Mouse (Mus musculus) limb, embryonic 13.5 days (tissue): ENCODE measurements around the gene Tenm3. TPM values are rescaled to one million over a fixed set of nuclear protein-coding genes. Genes with fewer than 3 reads are reported as not detected.

Source experiments
- ATAC-seq: fragments of 200-750 bp; cut with Nextera tagmentation; 2 replicates; pipeline ENCODE4 v1.8.0; 2017; ENCODE audit warnings: low read depth, moderate number of reproducible peaks, moderate TSS enrichment; ENCODE audit not compliant: low FRiP score
- H3K27ac ChIP-seq: fragments of 300-500 bp; sonication (generic); 2 replicates; pipeline ENCODE4 v1.5.1; 2015; ENCODE audit warnings: inconsistent platforms, mild to moderate bottlenecking, moderate library complexity
- H3K27me3 ChIP-seq: fragments of 300-500 bp; sonication (generic); 2 replicates; pipeline ENCODE4 v1.6.1; 2015; ENCODE audit warnings: mild to moderate bottlenecking, inconsistent platforms
- H3K36me3 ChIP-seq: fragments of 300-500 bp; sonication (generic); 2 replicates; pipeline ENCODE4 v1.6.1; 2015; ENCODE audit warnings: inconsistent platforms, mild to moderate bottlenecking, moderate library complexity
- H3K4me1 ChIP-seq: fragments of 300-500 bp; sonication (generic); 2 replicates; pipeline ENCODE4 v1.6.1; 2015; ENCODE audit warnings: inconsistent platforms
- H3K4me2 ChIP-seq: fragments of 300-500 bp; sonication (generic); replicated peaks from 2 replicates; pipeline ENCODE4 v1.6.1; 2015; ENCODE audit warnings: inconsistent platforms, mild to moderate bottlenecking, moderate library complexity
- H3K4me3 ChIP-seq: fragments of 300-500 bp; sonication (generic); 2 replicates; pipeline ENCODE4 v1.5.1; 2015; ENCODE audit warnings: moderate library complexity, mild to moderate bottlenecking, inconsistent platforms
- H3K9ac ChIP-seq: fragments of 300-500 bp; sonication (generic); 2 replicates; pipeline ENCODE4 v1.6.1; 2015; ENCODE audit warnings: mild to moderate bottlenecking, inconsistent platforms
- H3K9me3 ChIP-seq: fragments of 300-500 bp; sonication (generic); 2 replicates; pipeline ENCODE4 v1.6.1; 2016; ENCODE audit warnings: inconsistent platforms
- WGBS: fragments of 180-500 bp; shearing (Covaris S2); methylation state at CpG from one replicate; pipeline ENCODE4 v1.1.7; 2015; 5-methylcytosine and 5-hydroxymethylcytosine counted together
- polyA plus RNA-seq: library from polyadenylated mRNA; unstranded; fragments of >200 nt; fragmentation: Nextera tagmentation; extraction: Ambion mirVana; gene quantifications from 2 replicates; pipeline ENCODE4 v1.2.1, GENCODE M21; 2015

The Tenm3 gene
- polyA plus RNA-seq, 1 experiment from 2014 or later = 41.0 TPM

DNA sequence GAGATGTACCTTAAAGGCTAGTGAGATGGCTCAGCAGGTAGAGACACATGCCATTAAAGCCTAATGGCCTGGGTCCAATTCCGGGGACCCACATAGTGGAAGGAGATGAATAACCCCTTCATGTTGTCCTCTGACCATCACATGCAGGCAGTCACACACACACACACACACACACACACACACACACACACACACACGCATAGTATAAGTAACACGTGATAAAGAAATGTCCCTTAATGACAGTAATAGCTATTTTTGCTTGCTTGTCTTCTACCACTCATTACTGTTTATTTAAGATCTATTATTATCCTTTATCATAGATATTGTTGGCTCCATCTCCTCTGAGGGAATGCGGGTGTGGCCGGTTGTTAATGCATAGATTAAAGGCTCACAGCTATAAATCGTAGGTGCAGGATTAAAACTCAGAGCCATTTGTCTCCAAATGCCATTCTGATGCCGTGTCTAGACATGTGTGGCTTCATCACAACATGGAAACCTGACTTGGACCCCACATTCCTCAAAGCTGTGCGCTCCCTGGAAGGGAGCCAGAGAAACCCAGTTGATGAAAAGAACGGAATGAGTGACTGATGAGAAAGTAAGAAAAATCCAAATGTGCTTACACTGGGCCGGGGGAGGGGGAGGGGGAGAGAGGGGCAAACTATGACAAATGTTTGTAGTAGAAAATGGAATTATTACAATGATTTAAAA lies 239.4 kb downstream of the Tenm3 start:
- no peak overlapping the region for H3K4me3 ChIP-seq
- 0 out of 2 replicates have a peak, but pooled peaks have one; percentile 8 for ATAC-seq
- WGBS = 76% methylated on average over 10 of the region's 10 CpGs
- H3K4me2 ChIP-seq = no peak overlapping the region
- no peaks in the 10 kb centered on the region for H3K9me3 ChIP-seq
- H3K36me3 ChIP-seq = no peaks in the 10 kb centered on the region
- H3K27me3 ChIP-seq = no peaks in the 10 kb centered on the region
- H3K4me1 ChIP-seq = peaks cover 4% of the 10 kb centered on the region; the same call in 1 of the 2 replicates
- no peak overlapping the region for H3K27ac ChIP-seq
- H3K9ac ChIP-seq = no peak overlapping the region

- H3K9ac ChIP-seq = no peak overlapping the region
- WGBS = 89% methylated on average over 15 of the region's 15 CpGs
- no peak overlapping the region for H3K4me3 ChIP-seq
- H3K27ac ChIP-seq = no peak overlapping the region
- no peaks in the 10 kb centered on the region for H3K9me3 ChIP-seq
- H3K4me1 ChIP-seq = peaks cover 15% of the 10 kb centered on the region; the same call in 1 of the 2 replicates
- ATAC-seq = no peak
- H3K36me3 ChIP-seq = no peaks in the 10 kb centered on the region
- H3K27me3 ChIP-seq = no peaks in the 10 kb centered on the region
- H3K4me2 ChIP-seq = no peak overlapping the region
Observed at GRCm38 (mm10) chr8:48603165-48603840, 240.4 kb downstream of the Tenm3 start.

DNA sequence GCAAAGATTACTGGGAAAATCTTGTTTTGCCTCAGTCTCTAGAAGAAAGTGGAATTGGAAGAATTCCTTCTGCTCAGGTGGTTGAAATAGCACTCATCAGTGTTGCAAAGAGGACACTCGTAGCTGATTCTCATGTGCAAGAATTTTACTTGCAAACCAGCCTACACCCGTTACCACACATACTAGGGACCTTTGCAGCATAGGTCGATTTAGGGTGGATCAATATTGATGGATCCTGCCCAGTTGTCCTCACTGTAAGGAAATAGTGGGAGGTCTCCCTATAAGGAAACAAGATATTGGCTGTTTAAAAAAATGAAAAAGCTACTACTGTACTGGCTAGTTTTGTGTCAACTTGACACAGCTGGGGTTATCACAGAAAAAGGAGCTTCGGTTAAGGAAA lies 242.1 kb downstream of the Tenm3 start:
- Histone ChIP-seq H3K36me3 (no peaks in the 10 kb centered on the region), H3K27ac (no peak overlapping the region), H3K4me2 (no peak overlapping the region), H3K4me1 (peaks cover 18% of the 10 kb centered on the region), H3K27me3 (no peaks in the 10 kb centered on the region), H3K4me3 (no peak overlapping the region), H3K9me3 (no peaks in the 10 kb centered on the region), H3K9ac (no peak overlapping the region)
- WGBS = 93% methylated on average over 4 of the region's 4 CpGs
- no peak for ATAC-seq

GRCm38 (mm10) chr8:48599028-48599427 lies 244.7 kb downstream of the Tenm3 start:
- WGBS = 65% methylated on average over 4 of the region's 4 CpGs
- Histone ChIP-seq H3K9me3 (no peaks in the 10 kb centered on the region), H3K36me3 (no peaks in the 10 kb centered on the region), H3K27me3 (no peaks in the 10 kb centered on the region), H3K4me3 (no peak overlapping the region), H3K9ac (no peak overlapping the region), H3K27ac (peak overlapping the region; percentile 56; the same call in 1 of the 2 replicates), H3K4me2 (no peak overlapping the region), H3K4me1 (peaks cover 18% of the 10 kb centered on the region)
- no peak for ATAC-seq

GRCm38 (mm10) chr8:48596332-48596731 lies 247.4 kb downstream of the Tenm3 start:
- no peak overlapping the region for H3K27ac ChIP-seq
- H3K4me3 ChIP-seq = no peak overlapping the region
- H3K36me3 ChIP-seq = no peaks in the 10 kb centered on the region
- H3K27me3 ChIP-seq = no peaks in the 10 kb centered on the region
- no peaks in the 10 kb centered on the region for H3K9me3 ChIP-seq
- H3K4me1 ChIP-seq = peaks cover 18% of the 10 kb centered on the region
- no peak overlapping the region for H3K4me2 ChIP-seq
- WGBS = 89% methylated on average over 14 of the region's 14 CpGs
- no peak overlapping the region for H3K9ac ChIP-seq
- no peak for ATAC-seq

GRCm38 (mm10) chr8:48591818-48592217 lies 251.9 kb downstream of the Tenm3 start:
- H3K27me3 ChIP-seq = no peaks in the 10 kb centered on the region
- no peaks in the 10 kb centered on the region for H3K9me3 ChIP-seq
- WGBS = 43% methylated on average over 5 of the region's 5 CpGs
- H3K36me3 ChIP-seq = no peaks in the 10 kb centered on the region
- H3K4me3 ChIP-seq = no peak overlapping the region
- ATAC-seq = no peak
- peaks cover 9% of the 10 kb centered on the region; the same call in 1 of the 2 replicates for H3K4me1 ChIP-seq
- H3K4me2 ChIP-seq = no peak overlapping the region
- H3K27ac ChIP-seq = no peak overlapping the region
- no peak overlapping the region for H3K9ac ChIP-seq

DNA sequence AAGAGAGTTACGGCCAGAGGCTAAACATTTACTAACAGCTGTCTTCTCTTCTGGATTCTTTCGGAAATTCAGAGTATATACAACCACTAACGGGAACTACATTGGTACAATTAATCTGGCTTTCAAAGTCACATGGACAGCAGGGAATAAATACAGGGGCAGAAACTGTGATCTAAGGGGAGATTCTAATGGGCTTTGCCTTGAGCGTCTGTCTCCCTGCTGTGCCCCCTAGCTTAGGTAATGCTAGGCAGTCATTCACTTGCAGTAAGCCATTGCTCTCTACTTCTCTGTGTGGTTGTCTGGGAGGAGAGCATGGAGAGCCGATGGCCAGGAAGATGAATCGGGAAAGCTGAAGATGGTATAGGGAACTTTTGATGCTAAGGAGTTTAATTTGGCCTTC lies 264.0 kb downstream of the Tenm3 start:
- no peak for ATAC-seq
- Histone ChIP-seq H3K4me2 (no peak overlapping the region), H3K9ac (no peak overlapping the region), H3K9me3 (no peaks in the 10 kb centered on the region), H3K4me3 (no peak overlapping the region), H3K27me3 (no peaks in the 10 kb centered on the region), H3K4me1 (no peaks in the 10 kb centered on the region), H3K27ac (no peak overlapping the region), H3K36me3 (no peaks in the 10 kb centered on the region)
- WGBS = 33% methylated on average over 6 of the region's 6 CpGs

- Histone ChIP-seq H3K36me3 (no peaks in the 10 kb centered on the region), H3K27me3 (no peaks in the 10 kb centered on the region), H3K9ac (no peak overlapping the region), H3K4me1 (no peaks in the 10 kb centered on the region), H3K4me3 (no peak overlapping the region), H3K4me2 (no peak overlapping the region), H3K27ac (no peak overlapping the region), H3K9me3 (no peaks in the 10 kb centered on the region)
- 15% methylated on average over 8 of the region's 8 CpGs for WGBS
- ATAC-seq = no peak
Observed at GRCm38 (mm10) chr8:48579144-48579543, 264.6 kb downstream of the Tenm3 start.

DNA sequence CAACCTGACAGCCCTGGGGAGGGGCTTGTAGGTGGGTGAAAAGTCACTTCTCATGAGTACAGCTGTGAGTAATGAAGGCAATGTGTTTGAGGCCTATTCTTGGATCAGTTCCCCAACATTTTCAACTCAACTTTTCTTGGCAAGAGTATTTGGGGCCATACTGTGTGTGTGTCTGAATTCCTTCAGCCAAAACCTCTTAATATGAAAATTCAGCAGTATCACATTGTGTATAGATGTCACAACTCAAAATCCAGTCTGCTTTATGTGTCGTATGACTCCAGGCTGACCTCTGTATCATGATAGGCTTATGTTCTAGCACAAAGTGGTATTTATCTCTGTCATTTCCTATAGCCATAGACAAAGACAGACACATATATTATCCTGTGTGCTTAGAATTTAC lies 270.8 kb downstream of the Tenm3 start:
- Histone ChIP-seq H3K36me3 (no peaks in the 10 kb centered on the region), H3K27me3 (no peaks in the 10 kb centered on the region), H3K27ac (no peak overlapping the region), H3K4me3 (no peak overlapping the region), H3K9ac (no peak overlapping the region), H3K4me2 (no peak overlapping the region), H3K9me3 (no peaks in the 10 kb centered on the region), H3K4me1 (peaks cover 18% of the 10 kb centered on the region)
- peak; percentile 40 for ATAC-seq
- WGBS = 76% methylated on average over 1 of the region's 1 CpGs

- Histone ChIP-seq H3K36me3 (no peaks in the 10 kb centered on the region), H3K4me2 (no peak overlapping the region), H3K4me1 (peaks cover 21% of the 10 kb centered on the region), H3K27ac (no peak overlapping the region), H3K9ac (no peak overlapping the region), H3K4me3 (no peak overlapping the region), H3K9me3 (no peaks in the 10 kb centered on the region), H3K27me3 (no peaks in the 10 kb centered on the region)
- WGBS = 94% methylated on average over 2 of the region's 2 CpGs
- ATAC-seq = no peak
Observed at GRCm38 (mm10) chr8:48572345-48572744, 271.4 kb downstream of the Tenm3 start.

- Histone ChIP-seq H3K4me3 (no peak overlapping the region), H3K27ac (no peak overlapping the region; the same call in 1 of the 2 replicates), H3K9ac (no peak overlapping the region), H3K4me2 (no peak overlapping the region), H3K4me1 (peaks cover 21% of the 10 kb centered on the region), H3K36me3 (no peaks in the 10 kb centered on the region), H3K9me3 (no peaks in the 10 kb centered on the region), H3K27me3 (no peaks in the 10 kb centered on the region)
- ATAC-seq = no peak
- WGBS = 55% methylated on average over 4 of the region's 4 CpGs
Observed at GRCm38 (mm10) chr8:48568608-48569007, 275.1 kb downstream of the Tenm3 start.

DNA sequence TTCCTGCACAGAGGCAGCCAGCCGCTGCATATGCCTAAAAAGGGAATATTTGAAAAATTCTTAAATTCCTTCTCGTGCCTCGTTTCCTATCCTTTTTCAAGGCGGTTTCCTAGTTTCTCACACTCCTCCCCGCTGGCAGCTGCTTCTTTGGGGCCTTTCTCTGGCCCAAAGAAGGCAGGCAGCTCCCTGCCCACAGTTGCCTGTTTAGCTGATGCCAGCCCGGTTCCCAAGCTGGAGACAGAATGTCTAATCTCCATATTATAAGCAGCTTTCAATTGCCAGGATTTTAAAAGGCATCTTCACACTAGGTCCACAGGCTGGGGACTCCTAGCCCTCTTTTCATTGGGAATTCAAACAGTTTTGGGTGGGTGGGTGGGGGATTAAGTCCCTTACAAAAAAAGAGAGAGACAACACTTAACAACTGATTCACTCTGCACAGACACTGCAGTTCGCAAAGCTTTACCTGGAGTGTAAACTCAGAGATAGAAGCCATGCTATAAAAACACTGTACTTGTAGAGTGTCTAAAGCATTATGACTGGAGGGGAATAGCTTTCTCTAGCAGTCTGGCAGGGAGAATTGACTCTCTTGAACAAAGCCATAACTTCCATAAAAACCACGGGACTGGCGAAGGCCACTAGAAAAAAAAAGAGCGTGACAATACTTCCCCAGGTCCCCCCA lies 275.7 kb downstream of the Tenm3 start:
- no peaks in the 10 kb centered on the region for H3K27me3 ChIP-seq
- H3K4me2 ChIP-seq = no peak overlapping the region
- WGBS = 54% methylated on average over 10 of the region's 10 CpGs
- no peak for ATAC-seq
- H3K4me3 ChIP-seq = no peak overlapping the region
- H3K4me1 ChIP-seq = peaks cover 21% of the 10 kb centered on the region
- peak overlapping the region; percentile 22; the same call in 1 of the 2 replicates for H3K27ac ChIP-seq
- H3K9me3 ChIP-seq = no peaks in the 10 kb centered on the region
- H3K9ac ChIP-seq = no peak overlapping the region
- no peaks in the 10 kb centered on the region for H3K36me3 ChIP-seq
